Comparison of ENCODE assay signal across 13 mouse cellular contexts in genomic region chr9:80085665-80086064, GRCm38 (mm10). TPM values are rescaled to one million over a fixed set of nuclear protein-coding genes. Genes with fewer than 3 reads are reported as not detected.
A peak's percentile ranks its signal among the peaks of the same experiment; 100 is the strongest.
DNase-seq lines count a peak whose midpoint lies in the region; ATAC-seq lines count a peak whose summit lies in the region.
"Had no signal": no experiment of that assay in that cellular context is flagged by ENCODE, and none has a peak within 500 bp of the region (broad histone marks: within the 10 kb centered on the region; RNA-seq: fewer than 3 reads in every experiment).

No protein-coding gene starts in this region.

- ATAC-seq in heart, embryonic 12.5 days (ENCODE audit: insufficient number of reproducible peaks, low FRiP score): no peak
- ATAC-seq in liver, embryonic 15.5 days (ENCODE audit: insufficient read depth): no peak
- ATAC-seq in intestine, embryonic 14.5 days (replicated peaks; ENCODE audit: low FRiP score, low TSS enrichment, low read depth): no peak
- no peak for ATAC-seq in stomach, embryonic 15.5 days (ENCODE audit: insufficient read depth, low FRiP score, low read depth)
- no peak for ATAC-seq in midbrain, embryonic 13.5 days
- ATAC-seq: Patski had no signal

- DNase-seq in heart, postnatal 4 days: no peak
- DNase-seq in liver: no peak
- no peak for DNase-seq in intestine, embryonic 14.5 days (ENCODE audit: low spot score)
- DNase-seq in cerebellum, postnatal 10 days: no peak
- DNase-seq: adrenal gland, postnatal 14 days; cerebellum, adult 11 months; spleen, adult 18-20 months; thymus, postnatal 4 days had no signal

- H3K9me3 ChIP-seq in heart, embryonic 12.5 days (replicated peaks): no peaks in the 10 kb centered on the region
- no peaks in the 10 kb centered on the region for H3K9me3 ChIP-seq in liver, embryonic 15.5 days (replicated peaks)
- no peaks in the 10 kb centered on the region for H3K9me3 ChIP-seq in intestine, embryonic 14.5 days (ENCODE audit: control insufficient read depth, low read length)
- no peaks in the 10 kb centered on the region for H3K9me3 ChIP-seq in stomach, embryonic 15.5 days
- H3K9me3 ChIP-seq in midbrain, embryonic 13.5 days: no peaks in the 10 kb centered on the region

- H3K27me3 ChIP-seq in heart, embryonic 12.5 days (replicated peaks): no peaks in the 10 kb centered on the region
- H3K27me3 ChIP-seq in liver, embryonic 15.5 days: no peaks in the 10 kb centered on the region
- H3K27me3 ChIP-seq in intestine, embryonic 14.5 days (replicated peaks; ENCODE audit: control insufficient read depth, insufficient read depth, low read length): no peaks in the 10 kb centered on the region
- no peaks in the 10 kb centered on the region for H3K27me3 ChIP-seq in stomach, embryonic 15.5 days (replicated peaks)
- H3K27me3 ChIP-seq in midbrain, embryonic 13.5 days: no peaks in the 10 kb centered on the region
- H3K27me3 ChIP-seq: Patski had no signal

- no peaks in the 10 kb centered on the region for H3K36me3 ChIP-seq in heart, embryonic 12.5 days
- H3K36me3 ChIP-seq in liver, embryonic 15.5 days (replicated peaks): no peaks in the 10 kb centered on the region
- no peaks in the 10 kb centered on the region for H3K36me3 ChIP-seq in intestine, embryonic 14.5 days (ENCODE audit: control insufficient read depth, insufficient read depth, low read length)
- H3K36me3 ChIP-seq in stomach, embryonic 15.5 days: no peaks in the 10 kb centered on the region
- H3K36me3 ChIP-seq in midbrain, embryonic 13.5 days: no peaks in the 10 kb centered on the region

- WGBS in heart, embryonic 12.5 days: 62% methylated on average over 2 of the region's 2 CpGs
- 67% methylated on average over 2 of the region's 2 CpGs for WGBS in liver, embryonic 15.5 days (ENCODE audit: insufficient replicate concordance)
- WGBS in intestine, embryonic 14.5 days: 38% methylated on average over 2 of the region's 2 CpGs
- 35% methylated on average over 2 of the region's 2 CpGs for WGBS in stomach, embryonic 15.5 days
- 47% methylated on average over 2 of the region's 2 CpGs for WGBS in midbrain, embryonic 13.5 days

- H3K9ac ChIP-seq in heart, embryonic 12.5 days: no peak overlapping the region
- no peak overlapping the region for H3K9ac ChIP-seq in liver, embryonic 15.5 days
- H3K9ac ChIP-seq in intestine, embryonic 14.5 days (ENCODE audit: low read length): no peak overlapping the region
- no peak overlapping the region for H3K9ac ChIP-seq in stomach, embryonic 15.5 days
- H3K9ac ChIP-seq in midbrain, embryonic 13.5 days (replicated peaks): no peak overlapping the region

- no peak overlapping the region for H3K4me3 ChIP-seq in heart, embryonic 12.5 days
- H3K4me3 ChIP-seq in liver, embryonic 15.5 days (replicated peaks): no peak overlapping the region
- no peak overlapping the region for H3K4me3 ChIP-seq in intestine, embryonic 14.5 days (ENCODE audit: low read depth, low read length)
- no peak overlapping the region for H3K4me3 ChIP-seq in stomach, embryonic 15.5 days (replicated peaks)
- H3K4me3 ChIP-seq in midbrain, embryonic 13.5 days (replicated peaks): no peak overlapping the region

- no peak overlapping the region for H3K4me2 ChIP-seq in heart, embryonic 12.5 days
- no peak overlapping the region for H3K4me2 ChIP-seq in liver, embryonic 15.5 days
- H3K4me2 ChIP-seq in intestine, embryonic 14.5 days (ENCODE audit: low read length): no peak overlapping the region
- no peak overlapping the region for H3K4me2 ChIP-seq in stomach, embryonic 15.5 days
- no peak overlapping the region for H3K4me2 ChIP-seq in midbrain, embryonic 13.5 days (replicated peaks)

- peaks cover 48% of the 10 kb centered on the region for H3K4me1 ChIP-seq in heart, embryonic 12.5 days (replicated peaks)
- H3K4me1 ChIP-seq in liver, embryonic 15.5 days (replicated peaks): peaks cover 37% of the 10 kb centered on the region
- H3K4me1 ChIP-seq in intestine, embryonic 14.5 days (replicated peaks; ENCODE audit: control insufficient read depth, insufficient read depth, low read length): peaks cover 24% of the 10 kb centered on the region
- peaks cover 16% of the 10 kb centered on the region for H3K4me1 ChIP-seq in stomach, embryonic 15.5 days
- peaks cover 21% of the 10 kb centered on the region for H3K4me1 ChIP-seq in midbrain, embryonic 13.5 days (replicated peaks)

- H3K27ac ChIP-seq in heart, embryonic 12.5 days (ENCODE audit: poor library complexity, severe bottlenecking): peak overlapping the region; percentile 58
- H3K27ac ChIP-seq in liver, embryonic 15.5 days (replicated peaks): 0 out of 2 replicates have a peak overlapping the region, but pooled peaks have one; percentile 29
- peak overlapping the region; percentile 34 for H3K27ac ChIP-seq in intestine, embryonic 14.5 days (ENCODE audit: low read depth)
- peak overlapping the region; percentile 64 for H3K27ac ChIP-seq in stomach, embryonic 15.5 days
- no peak overlapping the region for H3K27ac ChIP-seq in midbrain, embryonic 13.5 days

RNA-seq across cellular contexts. Expression of gene Senp6, which starts 19.0 kb away (rescaled TPM):
- polyA plus RNA-seq in heart, embryonic 12.5 days (2016; fragmentation: Nextera tagmentation; extraction: Ambion mirVana): 46.5 and 55.4 TPM in 2 replicates
- total RNA-seq in heart, postnatal 4 days (2021): 100 to 1,000 TPM; 101 to 104 TPM
- polyA plus RNA-seq in liver, embryonic 15.5 days (2015; fragmentation: Nextera tagmentation; extraction: Ambion mirVana): 13.0 TPM in 2 replicates
- polyA plus RNA-seq in intestine, embryonic 14.5 days (2014; fragmentation: Nextera tagmentation; extraction: Ambion mirVana): 57.8 and 58.1 TPM in 2 replicates
- polyA plus RNA-seq in stomach, embryonic 15.5 days (2015; fragmentation: Nextera tagmentation; extraction: Ambion mirVana): 50.8 and 52.1 TPM in 2 replicates
- 57.7 and 63.6 TPM in 2 replicates for polyA plus RNA-seq in midbrain, embryonic 13.5 days (2015; fragmentation: Nextera tagmentation; extraction: Ambion mirVana)
